Mouse (Mus musculus) urinary bladder, adult 18-20 months (tissue): ENCODE results near the gene Cgnl1.

ENCODE experiments used
- DNase-seq, 2 experiments: peaks; one replicate each; pipeline ENCODE4 v3.0.0; 2022; ENCODE audit warnings: low spot score in 2 of 2, mixed read lengths in 2 of 2

Cgnl1 gene

GRCm38 (mm10) chr9:71770991-71771767, at the start of gene Cgnl1:
TSS of gene Cgnl1 (minus strand) at chr9:71771602.
- peak; percentile 54 to 70 for DNase-seq

GRCm38 (mm10) chr9:71818453-71818852, 47.1 kb upstream of the Cgnl1 start:
- DNase-seq: no peak

- DNase-seq: no peak
Observed at GRCm38 (mm10) chr9:71816121-71816520, 44.7 kb upstream of the Cgnl1 start.

GRCm38 (mm10) chr9:71813565-71813964, 42.2 kb upstream of the Cgnl1 start:
- no peak for DNase-seq

- DNase-seq: no peak
Observed at GRCm38 (mm10) chr9:71812914-71813313, 41.5 kb upstream of the Cgnl1 start.

GRCm38 (mm10) chr9:71812402-71812801, 41.0 kb upstream of the Cgnl1 start:
- DNase-seq: no peak

GRCm38 (mm10) chr9:71811404-71811803, 40.0 kb upstream of the Cgnl1 start:
- DNase-seq: no peak

- DNase-seq: no peak
Observed at GRCm38 (mm10) chr9:71810723-71811122, 39.3 kb upstream of the Cgnl1 start.

- no peak for DNase-seq
Observed at GRCm38 (mm10) chr9:71808640-71809254, 37.3 kb upstream of the Cgnl1 start.

GRCm38 (mm10) chr9:71807801-71808200, 36.4 kb upstream of the Cgnl1 start:
- DNase-seq: no peak

GRCm38 (mm10) chr9:71806422-71806805, 35.0 kb upstream of the Cgnl1 start:
- peak; percentile 56 to 61 for DNase-seq

GRCm38 (mm10) chr9:71805646-71806421, 34.4 kb upstream of the Cgnl1 start:
- no peak for DNase-seq

GRCm38 (mm10) chr9:71804116-71804515, 32.7 kb upstream of the Cgnl1 start:
- DNase-seq: no peak

GRCm38 (mm10) chr9:71803281-71803680, 31.9 kb upstream of the Cgnl1 start:
- no peak for DNase-seq

- no peak for DNase-seq
Observed at GRCm38 (mm10) chr9:71799598-71799997, 28.2 kb upstream of the Cgnl1 start.

- no peak for DNase-seq
Observed at GRCm38 (mm10) chr9:71798176-71798575, 26.8 kb upstream of the Cgnl1 start.

- DNase-seq: no peak
Observed at GRCm38 (mm10) chr9:71777404-71777803, 6.0 kb upstream of the Cgnl1 start.

GRCm38 (mm10) chr9:71776337-71776736, 4.9 kb upstream of the Cgnl1 start:
- no peak for DNase-seq

GRCm38 (mm10) chr9:71773563-71773962, 2.2 kb upstream of the Cgnl1 start:
- no peak for DNase-seq

GRCm38 (mm10) chr9:71772338-71772737, 936 bp upstream of the Cgnl1 start:
- peak in 1 of 2 experiments; percentile 34 for DNase-seq

GRCm38 (mm10) chr9:71770484-71770883, 918 bp downstream of the Cgnl1 start:
- DNase-seq: no peak

- DNase-seq: no peak
Observed at GRCm38 (mm10) chr9:71769701-71770100, 1.7 kb downstream of the Cgnl1 start.

- DNase-seq: no peak
Observed at GRCm38 (mm10) chr9:71768119-71768518, 3.3 kb downstream of the Cgnl1 start.
